Mouse (Mus musculus): ENCODE data around the gene Hist1h4b.

Gene Hist1h4b

DNA sequence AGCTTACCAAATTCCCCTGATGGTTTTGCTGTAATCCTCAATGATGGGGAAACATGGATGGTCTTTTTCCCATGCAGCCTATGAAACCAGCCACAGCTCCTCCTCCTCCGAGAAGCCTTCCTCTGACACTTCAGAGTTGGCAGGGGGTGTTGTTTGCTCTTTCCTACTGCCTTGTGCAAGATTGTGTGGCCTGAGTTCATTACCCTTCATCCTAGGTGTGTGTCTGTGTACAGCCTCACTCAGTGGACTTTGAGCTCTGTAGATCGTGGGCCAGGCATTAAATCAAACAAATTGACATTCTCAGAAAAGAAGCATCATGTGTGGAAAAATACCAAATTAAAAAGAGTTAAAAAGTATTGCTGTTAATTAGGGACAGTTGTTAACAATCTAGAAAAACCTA lies 47.7 kb downstream of the Hist1h4b start:
- no peak for DNase-seq (ENCODE audit: low read depth)

DNA sequence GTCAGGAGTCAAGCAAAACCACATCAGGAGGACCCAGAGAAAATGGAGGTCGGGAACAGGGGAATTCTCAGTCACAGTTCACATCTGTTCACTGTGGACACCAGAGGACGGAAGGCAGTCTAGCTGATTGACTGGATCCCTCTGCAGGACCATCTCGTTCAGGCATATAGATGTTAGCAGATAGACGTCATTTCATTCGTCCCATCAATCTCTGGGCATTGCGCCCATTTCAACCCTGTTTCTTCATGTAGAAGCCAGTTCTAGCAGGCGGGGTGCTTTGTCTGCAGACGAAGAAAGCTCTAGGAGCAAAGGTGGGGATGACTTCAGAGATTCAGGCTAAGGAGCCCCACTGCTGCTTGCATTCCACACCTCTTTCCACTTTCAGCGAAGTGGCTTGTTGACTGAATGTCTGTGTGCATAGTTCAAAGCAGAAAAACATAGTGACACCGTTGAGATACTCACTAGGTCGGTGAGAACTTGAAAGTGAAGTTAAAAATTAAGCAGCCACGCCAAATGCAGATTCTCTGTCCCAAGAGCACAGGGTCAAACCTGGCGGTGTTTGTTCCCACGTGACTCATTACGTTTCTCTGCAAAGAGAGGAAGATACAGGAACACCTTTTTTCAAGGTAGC lies 49.7 kb downstream of the Hist1h4b start, which contains the start of gene Slc17a2:
Gene Slc17a2 (plus strand): TSS at position 572 of the 631 bp plus-strand sequence.
- DNase-seq (ENCODE audit: low read depth): no peak

Data from 416B (cell line).